Mouse (Mus musculus) granulocyte monocyte progenitor cell, adult 5-6 weeks (primary cell): ENCODE data around the gene Adam17. TPM values are rescaled to one million over a fixed set of nuclear protein-coding genes. Genes with fewer than 3 reads are reported as not detected.

Experiments used
- total RNA-seq, 2 experiments: library from RNA; stranded (forward) in 1 of 2; stranded (reverse) in 1 of 2; fragments of 200-712, 200-1000 nt in 1 of 2; fragments of >200 nt in 1 of 2; fragmentation: Nextera tagmentation in 1 of 2; gene quantifications; 2 replicates each; pipeline ENCODE4 v1.2.3; 2014 to 2017

The Adam17 gene
- total RNA-seq, 2 experiments from 2014 or later, result 44.9 to 52.1 TPM

Other genes with a start within 250 kb of the Adam17 start
- gene Cpsf3, start 88.2 kb downstream of the Adam17 start, total RNA-seq (2014; fragmentation: Nextera tagmentation), result 123 and 125 TPM in 2 replicates
- 100 and 103 TPM in 2 replicates for gene Cpsf3, start 88.2 kb downstream of the Adam17 start, total RNA-seq (2017)
- gene Itgb1bp1, start 87.3 kb downstream of the Adam17 start, total RNA-seq (2014; fragmentation: Nextera tagmentation), result 32.0 and 33.8 TPM in 2 replicates
- gene Itgb1bp1, start 87.3 kb downstream of the Adam17 start, total RNA-seq (2017), result 32.7 and 40.8 TPM in 2 replicates
- 39.0 and 46.8 TPM in 2 replicates for gene Iah1, start 57.2 kb downstream of the Adam17 start, total RNA-seq (2014; fragmentation: Nextera tagmentation)
- gene Iah1, start 57.2 kb downstream of the Adam17 start, total RNA-seq (2017), result 27.1 and 34.6 TPM in 2 replicates
- 218 and 229 TPM in 2 replicates for gene Ywhaq, start 44.0 kb upstream of the Adam17 start, total RNA-seq (2014; fragmentation: Nextera tagmentation)
- gene Ywhaq, start 44.0 kb upstream of the Adam17 start, total RNA-seq (2017), result 198 and 212 TPM in 2 replicates